Mouse (Mus musculus): Measurements from ENCODE around the gene Gm11011.

The Gm11011 gene

DNA sequence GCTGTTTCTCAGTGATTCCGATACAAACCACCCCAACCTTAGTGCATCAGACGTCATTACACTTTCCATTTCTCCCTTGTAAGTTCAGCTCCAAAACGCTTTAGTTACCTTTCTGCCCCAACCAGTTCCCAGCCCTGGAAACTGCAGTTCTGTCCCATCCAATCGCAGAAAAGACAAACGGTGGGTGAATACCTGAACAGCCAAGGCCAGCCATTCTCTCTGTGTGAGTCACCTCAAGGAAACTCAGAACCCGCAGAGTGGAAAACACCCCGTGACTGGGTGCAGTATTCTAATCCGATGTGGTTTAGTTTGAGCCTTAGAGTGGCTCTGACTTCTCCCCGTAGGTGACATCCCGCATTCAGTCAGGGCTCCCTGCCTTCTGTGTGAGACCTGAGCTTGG, 2.2 kb upstream of the Gm11011 start:
- DNase-seq (ENCODE audit: low spot score in 2 of 2): peak in 1 of 2 experiments; percentile 25

DNA sequence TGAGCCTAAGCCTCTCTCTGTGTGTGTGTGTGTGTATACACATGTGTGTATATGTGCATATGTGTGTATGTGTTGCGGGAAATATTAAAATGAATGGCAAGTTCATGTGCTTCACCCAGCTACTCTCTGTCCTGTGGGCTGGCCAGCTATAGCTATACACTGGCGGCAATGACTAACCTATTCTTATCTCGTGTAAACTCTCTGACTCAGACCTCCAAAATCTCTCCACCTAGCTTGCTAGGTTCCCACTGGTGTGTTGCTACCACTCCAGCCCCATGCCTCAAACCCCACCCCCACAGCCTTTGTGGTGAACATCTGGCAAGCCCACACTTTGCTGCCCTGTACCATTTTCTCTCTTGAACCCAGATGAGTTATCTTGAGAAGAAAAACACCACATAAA, 857 bp downstream of the Gm11011 start:
- peak; percentile 22 to 40 for DNase-seq (ENCODE audit: low spot score in 2 of 2)

DNA sequence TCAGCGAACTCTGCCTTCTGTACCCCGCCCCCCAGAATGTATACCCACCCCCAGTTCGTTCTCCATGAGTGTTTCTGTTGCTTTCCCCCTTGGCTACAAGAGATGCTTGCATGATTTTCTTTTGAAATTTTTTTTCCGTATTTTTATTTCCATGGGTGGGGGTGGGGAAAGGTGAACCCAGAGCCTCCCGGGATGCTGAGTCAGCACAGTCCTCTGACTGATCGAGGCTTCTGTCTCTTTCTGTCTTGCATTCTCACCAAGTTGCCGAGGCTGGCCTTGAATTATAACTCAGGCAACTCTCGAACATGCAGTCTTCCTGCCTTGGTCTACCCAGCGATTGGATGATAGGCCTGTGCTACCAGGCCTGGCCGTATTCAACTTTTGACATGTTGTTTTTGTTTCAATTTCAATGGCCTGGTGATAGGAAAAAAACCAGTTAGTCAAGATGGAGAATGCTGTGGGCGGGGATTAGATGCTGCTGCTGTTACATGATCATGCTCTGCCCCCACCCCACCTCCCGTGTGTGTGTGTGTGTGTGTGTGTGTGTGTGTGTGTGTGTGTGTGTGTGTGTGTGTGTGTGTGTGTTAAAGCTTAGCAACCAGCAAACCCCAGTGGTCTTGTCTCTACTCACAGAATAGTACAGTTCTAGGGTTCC, 1.8 kb downstream of the Gm11011 start:
- DNase-seq (ENCODE audit: low spot score in 2 of 2): no peak

- no peak for DNase-seq (ENCODE audit: low spot score in 2 of 2)
Observed at GRCm38 (mm10) chr2:169584745-169585456, 2.6 kb downstream of the Gm11011 start.

DNA sequence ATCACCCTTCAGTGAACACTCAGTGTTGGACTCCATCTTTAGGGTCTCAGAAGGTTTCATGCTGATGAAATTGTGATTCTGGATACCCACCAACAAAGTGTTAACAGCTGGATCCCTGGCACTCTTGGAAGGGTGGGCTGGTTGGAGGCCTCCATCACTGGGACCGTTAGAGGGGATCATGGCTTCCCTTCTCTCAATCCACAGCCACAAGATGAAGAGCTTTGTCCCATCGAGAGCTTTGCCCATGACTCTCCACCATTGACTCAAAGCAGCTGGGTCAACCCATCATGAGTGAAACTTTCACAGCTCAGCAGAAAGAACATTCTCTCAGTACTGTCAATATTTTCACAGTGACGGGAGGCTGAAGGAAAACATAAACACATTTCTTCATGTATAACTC, 4.1 kb downstream of the Gm11011 start:
- DNase-seq (ENCODE audit: low spot score in 2 of 2): no peak

DNA sequence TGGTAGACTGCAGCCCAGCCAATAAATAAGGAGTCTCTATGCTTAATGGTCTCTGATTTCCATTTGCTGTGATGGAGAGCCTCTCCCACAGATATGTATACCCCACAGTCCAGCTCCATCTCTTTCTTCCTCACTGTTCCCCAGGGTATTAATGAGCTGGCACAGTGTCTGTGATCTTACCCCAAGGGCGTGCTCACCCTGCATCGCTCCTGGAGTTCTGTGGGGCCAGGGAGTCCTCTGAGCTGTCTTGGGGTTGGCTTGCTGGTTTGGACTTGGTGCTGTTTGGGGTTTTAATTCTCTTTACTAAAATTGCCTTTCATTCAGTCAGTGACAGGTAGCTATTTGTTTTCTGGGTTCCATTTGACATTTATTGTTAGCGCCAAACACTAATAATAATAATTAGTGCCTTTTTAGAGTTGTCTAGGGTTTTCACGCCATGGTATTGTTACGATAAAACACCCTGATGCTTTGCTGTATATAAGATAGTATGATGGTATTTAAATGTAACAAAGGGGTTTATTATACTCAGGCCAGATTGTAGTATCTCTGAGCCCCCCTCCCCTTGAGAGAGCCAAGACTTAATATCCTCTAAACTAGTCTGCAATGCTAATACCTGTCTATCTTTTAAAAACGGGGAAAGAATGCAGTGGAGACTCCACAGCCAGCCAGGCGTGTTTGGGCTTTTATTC, 9.9 kb downstream of the Gm11011 start:
- no peak for DNase-seq (ENCODE audit: low spot score in 2 of 2)

GRCm38 (mm10) chr2:169570063-169570462, 17.5 kb downstream of the Gm11011 start:
- DNase-seq (ENCODE audit: low spot score in 2 of 2): no peak

- DNase-seq (ENCODE audit: low spot score in 2 of 2): no peak
Observed at GRCm38 (mm10) chr2:169566159-169566558, 21.4 kb downstream of the Gm11011 start.

DNA sequence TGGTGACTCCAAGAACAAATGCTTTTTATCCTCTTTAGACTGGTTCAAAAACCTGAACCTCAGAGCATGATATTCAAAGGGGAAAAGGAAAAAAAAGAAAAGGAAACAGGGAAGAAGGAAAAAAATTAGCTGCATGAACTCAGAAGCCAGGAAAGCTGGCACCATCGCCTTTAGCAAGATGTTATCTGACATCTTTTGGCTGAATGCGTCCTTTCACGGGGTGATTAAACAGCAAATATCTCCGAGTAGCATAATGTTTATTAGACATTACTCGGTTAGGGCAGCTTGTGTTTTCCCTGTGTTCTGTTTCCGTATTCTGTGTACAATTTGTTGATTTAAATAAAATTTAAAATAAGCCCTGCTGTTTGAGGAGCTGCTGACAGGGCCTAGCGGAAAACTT, 21.8 kb downstream of the Gm11011 start:
- DNase-seq (ENCODE audit: low spot score in 2 of 2): no peak

DNA sequence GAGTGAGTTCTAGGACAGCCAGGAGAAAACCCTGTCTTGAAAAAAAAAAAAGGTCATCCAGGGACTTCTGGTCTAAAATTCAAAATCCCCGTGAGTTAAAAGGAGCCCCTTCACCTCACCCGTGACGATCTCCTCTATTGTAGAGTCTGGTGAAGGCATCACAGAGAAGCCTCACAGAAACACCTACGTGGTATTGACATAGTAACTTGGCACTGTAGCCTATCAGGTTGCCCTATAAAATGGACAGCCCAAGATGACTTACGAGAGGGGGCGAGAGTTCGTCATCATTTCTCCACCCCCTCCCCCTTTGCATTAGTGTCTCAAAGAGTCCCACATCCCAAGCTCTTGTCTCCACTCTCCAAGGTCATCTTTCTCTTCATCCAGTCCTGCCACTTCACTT, 41.9 kb downstream of the Gm11011 start:
- DNase-seq (ENCODE audit: low spot score in 2 of 2): no peak

DNA sequence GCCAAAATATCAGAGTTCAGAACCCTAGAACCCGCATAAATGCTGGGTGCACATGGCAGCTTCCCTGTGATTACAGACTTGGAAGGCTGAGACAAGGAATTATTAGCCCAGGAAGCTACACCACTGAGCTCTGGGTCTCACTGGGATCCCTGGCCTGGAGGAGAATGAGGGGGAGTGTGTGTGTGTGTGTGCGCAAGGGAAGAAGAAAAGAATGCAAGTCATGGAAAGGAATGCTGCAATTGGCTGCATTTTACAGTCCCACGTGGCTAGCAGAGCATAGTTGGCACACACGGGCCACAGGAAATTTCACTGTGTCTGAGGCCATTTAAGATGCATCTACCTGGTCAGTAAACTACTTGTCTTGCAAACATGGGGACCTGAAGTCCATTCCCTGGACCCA, 48.6 kb downstream of the Gm11011 start:
- DNase-seq (ENCODE audit: low spot score in 2 of 2): no peak
